In the genomic region with DNA sequence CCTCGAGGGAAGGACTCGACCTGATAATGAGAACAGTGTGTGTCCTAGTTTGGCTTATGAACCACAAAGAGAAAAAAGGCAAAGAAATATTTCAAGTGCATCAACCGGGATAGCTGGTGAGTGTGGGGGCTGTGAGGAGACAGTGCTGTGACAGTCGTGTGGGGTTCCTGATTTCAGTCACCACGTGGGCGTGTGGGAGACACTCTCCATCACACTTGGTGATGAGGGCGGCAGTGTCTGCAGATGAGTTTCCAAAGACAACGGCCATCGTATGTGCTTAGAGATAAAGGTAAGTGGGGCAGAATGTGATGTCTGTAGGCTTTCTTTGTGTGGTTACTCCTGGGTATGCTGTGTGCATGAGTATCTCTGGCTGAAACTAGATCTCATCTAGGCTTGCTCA, we compare ENCODE assay signal across 20 mouse cellular contexts. TPM values are rescaled to one million over a fixed set of nuclear protein-coding genes. Genes with fewer than 3 reads are reported as not detected.
DNase-seq lines count a peak whose midpoint lies in the region; ATAC-seq lines count a peak whose summit lies in the region.
"Had no signal": no experiment of that assay in that cellular context is flagged by ENCODE, and none has a peak within 500 bp of the region (broad histone marks: within the 10 kb centered on the region; RNA-seq: fewer than 3 reads in every experiment).

No protein-coding gene starts in this region.

- ATAC-seq in inflammation-experienced regulatory T-cells, adult 6 months, result peak; percentile 50
- ATAC-seq: forebrain, embryonic 16.5 days; hindbrain, postnatal 0 days had no signal

- peak; percentile 26 to 29 for DNase-seq in frontal cortex, postnatal 36 days (ENCODE audit: low spot score in 2 of 2)
- no peak for DNase-seq in frontal cortex, postnatal 14 days (ENCODE audit: low spot score in 2 of 2)
- peak; percentile 56 for DNase-seq in right cerebral cortex, adult 18-20 months
- no peak for DNase-seq in right cerebral cortex, postnatal 25 days
- peak; percentile 54 for DNase-seq in testis, postnatal 10 days (ENCODE audit: low spot score)
- DNase-seq in yolk sac, embryonic 10.5 days (ENCODE audit: low spot score), result no peak
- DNase-seq in kidney, adult 11 months, result no peak
- DNase-seq: adrenal gland, adult 8-10 months; adrenal gland, postnatal 36 days; cerebellum, adult 11 months; cerebellum, adult 8-10 months; cerebellum, postnatal 14 days; embryo, embryonic 11 days; gastrocnemius, postnatal 10 days; heart, adult 18-20 months; heart, postnatal 10 days; heart, postnatal 4 days had no signal

RNA-seq across cellular contexts. Expression of a gene that starts 35.2 kb away (rescaled TPM):
- 10 to 100 TPM; 62.0 to 95.1 (median 90.5) TPM for polyA plus RNA-seq in inflammation-experienced regulatory T-cells, adult 6 months (2017; shearing (Covaris generic))

RNA-seq across cellular contexts. Expression of a gene that starts 36.4 kb away (rescaled TPM):
- 10 to 100 TPM; 10.4 to 19.8 (median 16.3) TPM for polyA plus RNA-seq in inflammation-experienced regulatory T-cells, adult 6 months (2017; shearing (Covaris generic))

RNA-seq across cellular contexts. Expression of a gene that starts 57.7 kb away (rescaled TPM):
- polyA plus RNA-seq in inflammation-experienced regulatory T-cells, adult 6 months (2017; shearing (Covaris generic)), result 1 to 10 TPM; 5.8 to 7.1 (median 6.6) TPM

Comparison
In these comparisons a context has a peak if more than half of its experiments do, and no peak if none do; other contexts are left out.
1. DNase-seq: peak in frontal cortex, postnatal 36 days (2 of 2), right cerebral cortex, adult 18-20 months (single experiment) and testis, postnatal 10 days (single experiment); none in frontal cortex, postnatal 14 days (0 of 2), right cerebral cortex, postnatal 25 days (single experiment), yolk sac, embryonic 10.5 days (single experiment) and kidney, adult 11 months (single experiment).